Mouse (Mus musculus): ENCODE measurements around the gene Blvrb.

GRCm38 (mm10) chr7:27451359-27451758 lies 3.6 kb downstream of the Blvrb start:
- TF ChIP-seq CTCF (IDR thresholded peaks at IDR 0.05; ENCODE audit: borderline replicate concordance, insufficient read depth, low read depth, low read length) (no peak), POLR2A (IDR thresholded peaks at IDR 0.05; ENCODE audit: borderline replicate concordance, insufficient read depth, low read length) (no peak)

All from cerebellum, adult 2 months (tissue).